Mouse (Mus musculus): ENCODE measurements at regions not wholly inside any gene's neighbourhood (a gene's known extent, or its start where the extent isn't known, plus 50 kb on each side); places are given as distances from the start of the nearest gene placed in this dataset.

GRCm38 (mm10) chr4:127543276-127543675 lies 185.3 kb upstream of the Gjb5 start:
- TF ChIP-seq CTCF (IDR thresholded peaks at IDR 0.05; ENCODE audit: borderline replicate concordance, control insufficient read depth, extremely low read depth, insufficient read depth, low read length, poor library complexity) (no peak), POLR2A (IDR thresholded peaks at IDR 0.05; ENCODE audit: control insufficient read depth, extremely low read depth, insufficient read depth, low read length, poor library complexity) (no peak)

Measured in thymus, adult 2 months (tissue).